Mouse (Mus musculus): ENCODE data around the gene Olfr1223.
"Not testable (repeated sequence)": the region's sequence is repeated elsewhere in the genome, so short reads cannot be mapped to it uniquely, and the experiment has no call there.

Olfr1223 gene

DNA sequence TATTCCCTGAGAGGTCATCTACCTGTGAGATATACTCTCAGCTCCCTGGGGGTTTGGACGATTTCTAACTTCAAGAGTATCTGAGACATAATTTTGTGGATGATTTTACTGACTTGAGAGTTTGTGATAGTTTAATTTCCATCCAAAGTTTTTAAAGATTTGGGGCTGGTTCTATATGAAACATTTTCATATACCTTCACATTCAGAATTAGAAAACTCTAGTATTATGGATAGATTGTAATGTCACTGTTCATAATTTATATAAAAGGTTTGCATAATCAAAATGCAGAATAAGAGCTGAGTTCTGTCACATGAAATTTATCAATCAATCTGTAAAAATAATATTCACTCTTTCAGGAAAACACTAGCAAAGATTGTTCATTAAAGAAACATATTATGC is at the start of gene Olfr1223:
TSS of gene Olfr1223 (minus strand) at position 101 of the 400 bp plus-strand sequence.
- no peak for DNase-seq

GRCm38 (mm10) chr2:89199948-89200347 is 48.6 kb upstream of the Olfr1223 start, which contains the start of gene Olfr1226:
TSS of gene Olfr1226 (minus strand) at chr2:89200048.
- no peak for DNase-seq

DNA sequence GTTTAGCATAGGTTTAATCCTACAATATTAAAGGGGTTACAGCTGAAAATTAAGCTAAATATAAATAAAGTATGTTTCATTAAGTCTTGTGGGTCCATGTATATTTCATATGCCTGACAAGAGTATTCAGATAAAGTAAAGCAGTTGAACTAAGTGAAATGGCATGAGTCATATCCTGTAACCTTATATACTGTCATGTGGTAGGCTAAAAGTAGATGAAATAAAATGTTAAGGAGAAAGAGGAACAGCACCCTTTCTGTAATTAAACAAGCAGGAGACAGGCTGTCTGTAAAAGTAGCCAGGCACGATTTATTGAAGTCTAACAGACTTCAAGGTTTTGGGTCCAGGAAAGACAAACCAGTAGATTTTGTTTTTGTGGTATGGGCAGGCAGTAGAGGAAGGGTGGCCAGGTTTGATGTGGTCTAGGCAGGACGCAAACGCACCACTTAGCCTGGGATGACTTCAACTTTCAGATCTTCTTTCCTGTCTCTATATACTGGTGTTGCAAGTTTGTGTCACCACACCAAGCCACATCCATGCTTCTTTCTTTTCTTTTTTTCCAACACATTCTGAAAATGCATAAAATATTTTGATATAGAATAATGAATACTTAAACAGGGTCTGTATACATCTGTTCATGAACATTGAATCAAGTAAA is 45.1 kb upstream of the Olfr1223 start:
- no peak for DNase-seq

DNA sequence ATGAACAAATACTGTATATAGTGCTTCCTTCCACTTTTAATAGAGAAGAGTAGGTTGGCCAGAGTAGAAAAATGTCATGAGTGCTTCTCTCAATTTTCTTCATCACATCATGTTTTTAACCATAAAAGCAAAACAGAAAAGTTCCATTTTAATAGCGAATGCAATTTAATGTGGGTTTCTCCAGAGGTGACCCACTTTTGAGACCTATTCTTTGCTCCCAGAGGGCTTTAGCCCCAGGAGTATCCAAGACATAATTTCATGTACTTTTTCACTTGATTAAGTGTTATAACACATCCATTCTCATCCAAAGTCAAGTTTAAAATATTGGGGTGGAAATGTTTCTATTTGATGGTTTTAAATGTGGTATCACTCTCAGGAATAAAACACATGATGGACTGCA is 23.2 kb upstream of the Olfr1223 start, which contains the start of gene Olfr1225:
TSS of gene Olfr1225 (minus strand) at position 101 of the 400 bp plus-strand sequence.
- no peak for DNase-seq

- DNase-seq, result not testable (repeated sequence)
Observed at GRCm38 (mm10) chr2:89164711-89165110, 13.4 kb upstream of the Olfr1223 start.

DNA sequence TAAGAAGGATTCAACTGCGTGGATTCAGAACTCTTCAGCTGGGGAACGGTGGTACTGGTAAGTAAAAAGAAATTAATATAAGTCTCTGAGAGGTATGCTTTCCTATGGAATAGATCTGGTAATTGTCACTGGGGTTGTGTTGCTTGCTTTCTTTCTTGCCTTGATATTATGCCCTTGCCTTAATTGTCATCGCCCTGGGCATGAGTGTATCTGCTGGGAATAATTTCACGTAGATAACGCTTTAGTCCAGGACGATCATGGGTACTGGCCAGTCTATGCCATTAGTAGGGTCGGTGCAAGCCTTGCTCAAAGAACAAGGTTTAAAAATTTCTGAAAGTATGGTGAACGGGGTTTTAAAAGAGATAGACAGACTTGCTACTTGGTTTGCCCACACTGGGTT is 12.6 kb upstream of the Olfr1223 start, which contains the start of gene Olfr1224-ps1:
TSS of gene Olfr1224-ps1 (minus strand) at position 101 of the 400 bp plus-strand sequence.
- DNase-seq, result not testable (repeated sequence)

GRCm38 (mm10) chr2:89132954-89133353 is 18.4 kb downstream of the Olfr1223 start, which contains the start of gene Olfr1222:
TSS of gene Olfr1222 (minus strand) at chr2:89133054.
- DNase-seq, result no peak

GRCm38 (mm10) chr2:89117183-89117582 is 34.2 kb downstream of the Olfr1223 start, which contains the start of gene Olfr1221:
TSS of gene Olfr1221 (minus strand) at chr2:89117283.
- no peak for DNase-seq

GRCm38 (mm10) chr2:89106735-89107134 is 44.6 kb downstream of the Olfr1223 start, which contains the start of gene Olfr1220:
TSS of gene Olfr1220 (minus strand) at chr2:89106835.
- DNase-seq, result no peak

- DNase-seq, result no peak
Observed at GRCm38 (mm10) chr2:89105651-89106050, 45.7 kb downstream of the Olfr1223 start.

DNA sequence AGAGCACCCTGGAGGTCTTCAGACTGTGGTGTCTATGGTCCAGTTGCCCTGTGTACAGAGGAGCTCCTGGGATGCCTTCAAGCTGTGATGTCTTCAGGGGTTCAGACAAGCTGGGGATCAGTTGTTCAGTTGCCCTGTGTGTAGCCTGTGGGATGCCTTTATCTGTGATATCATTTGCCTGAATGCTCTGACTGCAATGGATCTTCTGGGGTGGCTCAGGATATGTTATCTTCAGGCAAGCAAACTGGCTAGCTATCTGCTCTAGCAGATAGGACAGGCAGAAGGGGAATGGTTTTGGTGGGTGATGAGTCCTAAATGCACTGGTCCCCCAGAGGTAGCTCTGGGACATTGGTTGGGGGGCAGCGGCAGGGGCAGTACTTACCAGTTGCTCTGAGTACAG is 57.5 kb downstream of the Olfr1223 start:
- no peak for DNase-seq
